Mouse (Mus musculus): ENCODE measurements around the gene Tbrg1. TPM values are rescaled to one million over a fixed set of nuclear protein-coding genes. Genes with fewer than 3 reads are reported as not detected.

The Tbrg1 gene
- polyA plus RNA-seq, 1 experiment = 22.2 TPM

DNA sequence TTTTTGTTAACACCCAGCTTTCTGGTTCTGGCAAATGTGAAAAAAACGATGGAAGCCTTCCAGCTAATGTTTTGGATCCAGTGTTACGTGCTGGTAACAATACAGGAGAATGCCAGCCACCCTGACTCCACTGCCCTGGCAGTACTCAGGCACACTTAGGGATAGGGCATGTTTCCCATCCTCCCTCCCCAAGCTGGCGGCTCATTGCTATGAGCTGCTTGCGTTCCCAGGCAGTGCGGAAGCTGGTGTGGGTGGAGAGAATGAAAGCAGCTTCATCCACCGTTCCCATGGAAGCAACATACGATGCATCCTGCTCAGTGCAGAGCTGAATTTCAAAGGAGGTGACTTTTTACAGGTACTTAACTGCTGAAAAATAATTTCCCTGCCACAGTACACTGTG lies 31.5 kb downstream of the Tbrg1 start:
- 92% methylated on average over 7 of the region's 7 CpGs for WGBS
- DNase-seq (ENCODE audit: low read depth in 1 of 2, low spot score in 2 of 2) = no peak

DNA sequence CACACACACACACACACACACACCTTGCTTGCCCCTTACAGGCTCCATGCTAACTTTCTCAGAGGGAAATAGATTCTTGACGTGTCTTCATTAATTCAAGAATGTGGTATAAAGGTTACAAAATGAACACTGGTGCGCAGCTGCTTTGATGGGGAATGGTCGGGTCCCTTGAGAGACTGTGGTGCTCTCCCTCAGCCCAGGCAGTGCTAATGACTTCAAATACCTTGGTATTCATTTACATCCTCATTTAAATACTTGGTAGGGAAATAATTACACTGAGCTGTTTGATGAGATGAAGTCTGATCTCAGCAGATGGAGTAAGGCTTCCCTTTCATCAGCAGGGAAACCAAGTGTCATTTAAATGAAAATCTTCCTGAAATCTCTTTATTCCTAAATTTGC lies 32.0 kb downstream of the Tbrg1 start:
- DNase-seq (ENCODE audit: low read depth in 1 of 2, low spot score in 2 of 2) = no peak
- Histone ChIP-seq H3K27me3 (ENCODE audit: control insufficient read depth, insufficient read depth, low read length) (no peaks in the 10 kb centered on the region), H3K4me3 (ENCODE audit: extremely low read depth, insufficient read depth, insufficient read length) (no peak overlapping the region), H3K4me1 (ENCODE audit: control insufficient read depth, insufficient read depth, insufficient read length) (peaks cover 4% of the 10 kb centered on the region; the same call in 1 of the 2 replicates), H3K27ac (ENCODE audit: insufficient read depth, low read length) (no peak overlapping the region), H3K36me3 (ENCODE audit: control insufficient read depth, insufficient read depth, low read length) (peaks cover 5% of the 10 kb centered on the region)
- no peak for TF ChIP-seq CTCF (IDR thresholded peaks at IDR 0.05; ENCODE audit: extremely low read depth, insufficient read depth, insufficient read length, insufficient replicate concordance)
- TF ChIP-seq POLR2A (IDR thresholded peaks at IDR 0.05; ENCODE audit: low read depth, low read length) = no peak
- WGBS = 54% methylated on average over 3 of the region's 3 CpGs

More for the DNA sequence above, 31.5 kb downstream of the Tbrg1 start:
- TF ChIP-seq CTCF (IDR thresholded peaks at IDR 0.05; ENCODE audit: extremely low read depth, insufficient read depth, insufficient read length, insufficient replicate concordance) (no peak), POLR2A (IDR thresholded peaks at IDR 0.05; ENCODE audit: low read depth, low read length) (no peak)
- Histone ChIP-seq H3K36me3 (ENCODE audit: control insufficient read depth, insufficient read depth, low read length) (peaks cover 5% of the 10 kb centered on the region), H3K4me1 (ENCODE audit: control insufficient read depth, insufficient read depth, insufficient read length) (peaks cover 4% of the 10 kb centered on the region; the same call in 1 of the 2 replicates), H3K27me3 (ENCODE audit: control insufficient read depth, insufficient read depth, low read length) (no peaks in the 10 kb centered on the region), H3K4me3 (ENCODE audit: extremely low read depth, insufficient read depth, insufficient read length) (no peak overlapping the region), H3K27ac (ENCODE audit: insufficient read depth, low read length) (no peak overlapping the region)

- Histone ChIP-seq H3K27ac (ENCODE audit: insufficient read depth, low read length) (no peak overlapping the region), H3K27me3 (ENCODE audit: control insufficient read depth, insufficient read depth, low read length) (no peaks in the 10 kb centered on the region), H3K4me3 (ENCODE audit: extremely low read depth, insufficient read depth, insufficient read length) (no peak overlapping the region), H3K4me1 (ENCODE audit: control insufficient read depth, insufficient read depth, insufficient read length) (peaks cover 4% of the 10 kb centered on the region; the same call in 1 of the 2 replicates), H3K36me3 (ENCODE audit: control insufficient read depth, insufficient read depth, low read length) (peaks cover 5% of the 10 kb centered on the region)
- TF ChIP-seq POLR2A (IDR thresholded peaks at IDR 0.05; ENCODE audit: low read depth, low read length) (no peak), CTCF (IDR thresholded peaks at IDR 0.05; ENCODE audit: extremely low read depth, insufficient read depth, insufficient read length, insufficient replicate concordance) (no peak)
- 91% methylated on average over 1 of the region's 1 CpGs for WGBS
- no peak for DNase-seq (ENCODE audit: low read depth in 1 of 2, low spot score in 2 of 2)
Observed at GRCm38 (mm10) chr9:37624502-37624901, 32.6 kb downstream of the Tbrg1 start.

- peaks cover 4% of the 10 kb centered on the region; the same call in 1 of the 2 replicates for H3K4me1 ChIP-seq (ENCODE audit: control insufficient read depth, insufficient read depth, insufficient read length)
- 91% methylated on average over 3 of the region's 3 CpGs for WGBS
- H3K4me3 ChIP-seq (ENCODE audit: extremely low read depth, insufficient read depth, insufficient read length) = no peak overlapping the region
- peaks cover 5% of the 10 kb centered on the region for H3K36me3 ChIP-seq (ENCODE audit: control insufficient read depth, insufficient read depth, low read length)
- H3K27me3 ChIP-seq (ENCODE audit: control insufficient read depth, insufficient read depth, low read length) = no peaks in the 10 kb centered on the region
- no peak for DNase-seq (ENCODE audit: low read depth in 1 of 2, low spot score in 2 of 2)
- H3K27ac ChIP-seq (ENCODE audit: insufficient read depth, low read length) = no peak overlapping the region
- TF ChIP-seq POLR2A (IDR thresholded peaks at IDR 0.05; ENCODE audit: low read depth, low read length) = no peak
- TF ChIP-seq CTCF (IDR thresholded peaks at IDR 0.05; ENCODE audit: extremely low read depth, insufficient read depth, insufficient read length, insufficient replicate concordance) = no peak
Observed at GRCm38 (mm10) chr9:37623981-37624380, 33.1 kb downstream of the Tbrg1 start.

- Histone ChIP-seq H3K27ac (ENCODE audit: insufficient read depth, low read length) (no peak overlapping the region), H3K27me3 (ENCODE audit: control insufficient read depth, insufficient read depth, low read length) (no peaks in the 10 kb centered on the region), H3K4me1 (ENCODE audit: control insufficient read depth, insufficient read depth, insufficient read length) (peaks cover 3% of the 10 kb centered on the region; the same call in 1 of the 2 replicates), H3K4me3 (ENCODE audit: extremely low read depth, insufficient read depth, insufficient read length) (no peak overlapping the region), H3K36me3 (ENCODE audit: control insufficient read depth, insufficient read depth, low read length) (peaks cover 5% of the 10 kb centered on the region)
- DNase-seq (ENCODE audit: low read depth in 1 of 2, low spot score in 2 of 2) = no peak
- WGBS = 92% methylated on average over 6 of the region's 6 CpGs
- TF ChIP-seq POLR2A (IDR thresholded peaks at IDR 0.05; ENCODE audit: low read depth, low read length) (no peak), CTCF (IDR thresholded peaks at IDR 0.05; ENCODE audit: extremely low read depth, insufficient read depth, insufficient read length, insufficient replicate concordance) (no peak)
Observed at GRCm38 (mm10) chr9:37621290-37621689, 35.8 kb downstream of the Tbrg1 start.

- TF ChIP-seq CTCF (IDR thresholded peaks at IDR 0.05; ENCODE audit: extremely low read depth, insufficient read depth, insufficient read length, insufficient replicate concordance) = peak; percentile 48; the same call in 1 of the 2 replicates
- TF ChIP-seq POLR2A (IDR thresholded peaks at IDR 0.05; ENCODE audit: low read depth, low read length) = no peak
- Histone ChIP-seq H3K36me3 (ENCODE audit: control insufficient read depth, insufficient read depth, low read length) (no peaks in the 10 kb centered on the region), H3K27me3 (ENCODE audit: control insufficient read depth, insufficient read depth, low read length) (no peaks in the 10 kb centered on the region), H3K4me3 (ENCODE audit: extremely low read depth, insufficient read depth, insufficient read length) (no peak overlapping the region), H3K27ac (ENCODE audit: insufficient read depth, low read length) (no peak overlapping the region), H3K4me1 (ENCODE audit: control insufficient read depth, insufficient read depth, insufficient read length) (peaks cover 6% of the 10 kb centered on the region; the same call in 1 of the 2 replicates)
- WGBS = 65% methylated on average over 2 of the region's 2 CpGs
- DNase-seq (ENCODE audit: low read depth in 1 of 2, low spot score in 2 of 2) = peak; percentile 10 to 14
Observed at GRCm38 (mm10) chr9:37616770-37617169, 40.3 kb downstream of the Tbrg1 start.

DNA sequence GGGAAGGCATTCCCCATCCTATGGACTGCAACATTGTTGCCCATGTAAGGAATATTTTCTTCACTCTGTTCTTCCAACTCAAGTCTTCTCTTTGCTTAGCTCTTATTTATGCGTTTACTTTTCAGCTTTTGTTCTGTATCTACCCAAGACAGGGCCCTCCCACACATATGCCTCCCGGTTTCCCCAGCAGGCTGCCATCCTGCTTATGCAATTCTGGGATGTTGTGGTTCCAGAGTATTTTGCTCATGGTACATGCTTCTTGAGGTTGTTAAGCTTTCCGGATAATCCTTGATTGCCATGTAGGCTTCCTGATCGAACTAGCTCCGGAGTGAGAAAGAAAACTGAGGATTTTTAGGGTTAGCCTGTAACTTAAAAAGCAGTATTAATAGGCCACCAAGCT lies 41.9 kb downstream of the Tbrg1 start:
- TF ChIP-seq CTCF (IDR thresholded peaks at IDR 0.05; ENCODE audit: extremely low read depth, insufficient read depth, insufficient read length, insufficient replicate concordance) = no peak
- no peak for TF ChIP-seq POLR2A (IDR thresholded peaks at IDR 0.05; ENCODE audit: low read depth, low read length)
- no peak for DNase-seq (ENCODE audit: low read depth in 1 of 2, low spot score in 2 of 2)
- 93% methylated on average over 5 of the region's 5 CpGs for WGBS
- Histone ChIP-seq H3K36me3 (ENCODE audit: control insufficient read depth, insufficient read depth, low read length) (no peaks in the 10 kb centered on the region), H3K4me1 (ENCODE audit: control insufficient read depth, insufficient read depth, insufficient read length) (peaks cover 6% of the 10 kb centered on the region; the same call in 1 of the 2 replicates), H3K27me3 (ENCODE audit: control insufficient read depth, insufficient read depth, low read length) (no peaks in the 10 kb centered on the region), H3K27ac (ENCODE audit: insufficient read depth, low read length) (no peak overlapping the region), H3K4me3 (ENCODE audit: extremely low read depth, insufficient read depth, insufficient read length) (no peak overlapping the region)
